In the genomic region with DNA sequence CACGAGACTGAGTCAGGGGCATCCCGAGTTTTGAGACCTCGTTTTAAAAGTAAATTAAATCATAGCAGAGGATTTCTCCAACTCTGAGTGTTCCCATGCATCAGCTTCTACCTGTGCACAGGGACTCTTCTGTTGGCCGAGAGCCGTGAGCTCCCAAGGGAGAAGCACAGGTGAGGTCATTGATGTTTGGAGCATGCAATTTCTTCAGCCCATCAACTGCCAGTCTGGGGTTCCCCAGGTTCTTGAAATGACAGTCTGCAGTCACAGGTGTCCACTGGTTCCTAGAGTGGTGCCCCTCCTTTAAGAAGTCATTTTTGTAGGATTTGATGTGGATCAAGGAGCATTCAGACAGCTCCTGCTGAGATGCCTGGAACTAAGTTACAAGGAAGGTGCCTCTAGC, we compare ENCODE assay signal across 25 mouse cellular contexts. TPM values are rescaled to one million over a fixed set of nuclear protein-coding genes. Genes with fewer than 3 reads are reported as not detected.
"Had no signal": no experiment of that assay in that cellular context is flagged by ENCODE, and none has a peak within 500 bp of the region (broad histone marks: within the 10 kb centered on the region; RNA-seq: fewer than 3 reads in every experiment).

No protein-coding gene starts in this region.

- H3K9ac ChIP-seq: heart, embryonic 12.5 days; hindbrain, embryonic 12.5 days; hindbrain, embryonic 14.5 days; kidney, embryonic 15.5 days; limb, embryonic 13.5 days; limb, embryonic 15.5 days; liver, embryonic 12.5 days; liver, embryonic 14.5 days had no signal

- H3K27me3 ChIP-seq: heart, embryonic 12.5 days; hindbrain, embryonic 12.5 days; kidney, embryonic 15.5 days; limb, embryonic 13.5 days; limb, embryonic 15.5 days; liver, embryonic 12.5 days had no signal

- H3K9me3 ChIP-seq: heart, embryonic 10.5 days; heart, embryonic 12.5 days; hindbrain, embryonic 10.5 days; hindbrain, embryonic 12.5 days; kidney, embryonic 15.5 days; limb, embryonic 13.5 days; limb, embryonic 15.5 days; liver, embryonic 12.5 days had no signal

- H3K27ac ChIP-seq: heart, embryonic 10.5 days; hindbrain, embryonic 10.5 days; hindbrain, embryonic 12.5 days; hindbrain, embryonic 14.5 days; kidney, embryonic 15.5 days; kidney, postnatal 0 days; limb, embryonic 13.5 days; liver, embryonic 12.5 days; liver, embryonic 14.5 days had no signal

- H3K4me2 ChIP-seq: heart, embryonic 12.5 days; hindbrain, embryonic 12.5 days; hindbrain, embryonic 14.5 days; kidney, embryonic 15.5 days; limb, embryonic 13.5 days; limb, embryonic 15.5 days; liver, embryonic 12.5 days had no signal

- H3K4me3 ChIP-seq: heart, embryonic 10.5 days; heart, embryonic 12.5 days; hindbrain, embryonic 10.5 days; hindbrain, embryonic 12.5 days; kidney, embryonic 15.5 days; limb, embryonic 13.5 days; limb, embryonic 15.5 days; liver, embryonic 12.5 days had no signal

- ATAC-seq: hindbrain, embryonic 16.5 days; inflammation-experienced regulatory T-cells, adult 6 months; intestine, postnatal 0 days; liver, embryonic 12.5 days had no signal

- DNase-seq: gastrocnemius, postnatal 25 days; heart, postnatal 14 days; heart, postnatal 4 days; kidney, adult 18-20 months; kidney, adult 8-10 months; kidney, postnatal 14 days; kidney, postnatal 36 days; layer of hippocampus, adult 9-11 months; layer of hippocampus, postnatal 36 days; left cerebral cortex, postnatal 4 days had no signal

- H3K4me1 ChIP-seq: heart, embryonic 12.5 days; hindbrain, embryonic 10.5 days; kidney, embryonic 15.5 days; limb, embryonic 15.5 days; liver, embryonic 12.5 days had no signal

RNA-seq across cellular contexts. Expression of a gene that starts 25.0 kb away (rescaled TPM):
- total RNA-seq: granulocyte monocyte progenitor cell, adult 5-6 weeks had no signal
